Comparison of ENCODE assay signal across 14 mouse cellular contexts in the genomic region with DNA sequence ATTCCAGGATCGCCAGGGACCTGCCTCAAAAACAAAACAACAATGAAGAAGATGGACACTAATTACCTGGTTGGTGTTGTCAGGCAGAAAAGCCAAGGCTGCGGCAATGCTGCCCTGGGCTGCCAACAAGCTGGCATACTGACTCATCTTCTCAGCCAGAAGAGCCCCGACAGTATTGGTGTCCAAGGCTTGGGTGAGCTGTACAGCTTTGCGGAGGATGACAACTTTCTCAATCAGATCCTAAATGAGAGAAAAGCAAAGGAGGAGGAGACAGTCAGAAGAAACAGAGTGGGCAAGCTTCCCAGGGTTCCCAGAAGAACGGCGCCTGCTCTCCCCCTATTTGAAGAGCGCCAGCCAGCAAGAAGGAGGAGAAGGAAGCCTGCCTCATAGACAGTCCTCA. TPM values are rescaled to one million over a fixed set of nuclear protein-coding genes. Genes with fewer than 3 reads are reported as not detected.
DNase-seq lines count a peak whose midpoint lies in the region; ATAC-seq and TF ChIP-seq lines count a peak whose summit lies in the region.
"Had no signal": no experiment of that assay in that cellular context is flagged by ENCODE, and none has a peak within 500 bp of the region (broad histone marks: within the 10 kb centered on the region; RNA-seq: fewer than 3 reads in every experiment).

No protein-coding gene starts in this region.

- TF ChIP-seq CTCF in kidney, adult 2 months (conservative IDR thresholded peaks at IDR 0.05; ENCODE audit: insufficient read depth, insufficient read length, low read depth, low read length): no peak

- DNase-seq in kidney, adult 2 months: peak; percentile 43
- DNase-seq in brain, adult 2 months (ENCODE audit: low read depth, low spot score): peak; percentile 89
- peak; percentile 57 for DNase-seq in layer of hippocampus, adult 9-11 months
- DNase-seq in right cerebral cortex, postnatal 14 days: peak; percentile 32
- no peak for DNase-seq in ovary, postnatal 14 days (ENCODE audit: low spot score)
- DNase-seq in kidney, postnatal 10 days: no peak
- DNase-seq: cerebellum, adult 9-10 months; heart, adult 11 months had no signal

- H3K36me3 ChIP-seq in kidney, adult 2 months (ENCODE audit: control insufficient read depth, insufficient read depth, low read length): peaks cover 12% of the 10 kb centered on the region
- H3K36me3 ChIP-seq in kidney, embryonic 15.5 days: peaks cover 99% of the 10 kb centered on the region
- peaks cover 96% of the 10 kb centered on the region for H3K36me3 ChIP-seq in heart, embryonic 12.5 days

- 60% methylated on average over 7 of the region's 7 CpGs for WGBS in kidney, adult 2 months
- 94% methylated on average over 7 of the region's 7 CpGs for WGBS in kidney, embryonic 15.5 days
- WGBS in heart, embryonic 12.5 days: 91% methylated on average over 7 of the region's 7 CpGs

- H3K27ac ChIP-seq in kidney, adult 2 months (ENCODE audit: insufficient read depth, low read depth, low read length): peak overlapping the region; percentile 79
- H3K27ac ChIP-seq in kidney, embryonic 15.5 days: no peak overlapping the region
- no peak overlapping the region for H3K27ac ChIP-seq in heart, embryonic 12.5 days (ENCODE audit: poor library complexity, severe bottlenecking)
- H3K27ac ChIP-seq: hindbrain, embryonic 13.5 days; limb, embryonic 15.5 days had no signal

- no peaks in the 10 kb centered on the region for H3K9me3 ChIP-seq in kidney, embryonic 15.5 days (replicated peaks)
- H3K9me3 ChIP-seq in heart, embryonic 12.5 days (replicated peaks): no peaks in the 10 kb centered on the region
- H3K9me3 ChIP-seq: hindbrain, embryonic 13.5 days; limb, embryonic 15.5 days had no signal

- H3K4me3 ChIP-seq in kidney, adult 2 months (ENCODE audit: insufficient read depth, low read depth, low read length): no peak overlapping the region
- H3K4me3 ChIP-seq in kidney, embryonic 15.5 days (replicated peaks): no peak overlapping the region
- no peak overlapping the region for H3K4me3 ChIP-seq in heart, embryonic 12.5 days
- H3K4me3 ChIP-seq: hindbrain, embryonic 13.5 days; limb, embryonic 15.5 days; myocyte had no signal

- no peaks in the 10 kb centered on the region for H3K27me3 ChIP-seq in kidney, adult 2 months (replicated peaks; ENCODE audit: control insufficient read depth, insufficient read depth, low read length)
- H3K27me3 ChIP-seq in kidney, embryonic 15.5 days: no peaks in the 10 kb centered on the region
- no peaks in the 10 kb centered on the region for H3K27me3 ChIP-seq in heart, embryonic 12.5 days (replicated peaks)
- H3K27me3 ChIP-seq: hindbrain, embryonic 13.5 days; limb, embryonic 15.5 days had no signal

- peaks cover 6% of the 10 kb centered on the region; the same call in 1 of the 2 replicates for H3K4me1 ChIP-seq in kidney, adult 2 months (ENCODE audit: control insufficient read depth, insufficient read depth, low read length)
- no peaks in the 10 kb centered on the region for H3K4me1 ChIP-seq in kidney, embryonic 15.5 days
- no peaks in the 10 kb centered on the region for H3K4me1 ChIP-seq in heart, embryonic 12.5 days (replicated peaks)
- H3K4me1 ChIP-seq: hindbrain, embryonic 13.5 days; limb, embryonic 15.5 days had no signal

- H3K4me2 ChIP-seq in kidney, embryonic 15.5 days: no peak overlapping the region
- H3K4me2 ChIP-seq in heart, embryonic 12.5 days: no peak overlapping the region
- H3K4me2 ChIP-seq: hindbrain, embryonic 13.5 days; limb, embryonic 15.5 days; midbrain, embryonic 11.5 days had no signal

- no peak for ATAC-seq in kidney, embryonic 15.5 days (replicated peaks; ENCODE audit: low FRiP score)
- no peak for ATAC-seq in heart, embryonic 12.5 days (ENCODE audit: insufficient number of reproducible peaks, low FRiP score)

- no peak overlapping the region for H3K9ac ChIP-seq in kidney, embryonic 15.5 days
- H3K9ac ChIP-seq in heart, embryonic 12.5 days: no peak overlapping the region
- H3K9ac ChIP-seq: hindbrain, embryonic 13.5 days; limb, embryonic 15.5 days had no signal

- no peak for TF ChIP-seq POLR2A in kidney, adult 2 months (IDR thresholded peaks at IDR 0.05; ENCODE audit: low read depth, low read length)

RNA-seq across cellular contexts. Expression of gene Sec31a, which starts 34.9 kb away (rescaled TPM):
- polyA plus RNA-seq in kidney, adult 2 months (2012; rRNA removed): 244 and 248 TPM in 2 replicates
- 158 and 174 TPM in 2 replicates for polyA plus RNA-seq in kidney, embryonic 15.5 days (2015; fragmentation: Nextera tagmentation; extraction: Ambion mirVana)
- polyA plus RNA-seq in heart, embryonic 12.5 days (2016; fragmentation: Nextera tagmentation; extraction: Ambion mirVana): 171 and 177 TPM in 2 replicates

Comparison
In these comparisons a context has a peak if more than half of its experiments do, and no peak if none do; other contexts are left out.
1. DNase-seq: peak in kidney, adult 2 months (single experiment), brain, adult 2 months (single experiment), layer of hippocampus, adult 9-11 months (single experiment) and right cerebral cortex, postnatal 14 days (single experiment); none in ovary, postnatal 14 days (single experiment) and kidney, postnatal 10 days (single experiment).